Mouse (Mus musculus) liver, postnatal 0 days (tissue): Measurements from ENCODE around the gene Gm12845. TPM values are rescaled to one million over a fixed set of nuclear protein-coding genes. Genes with fewer than 3 reads are reported as not detected.
A peak's percentile ranks its signal among the peaks of the same experiment; 100 is the strongest.

Experiments
- ATAC-seq: fragments of 200-750 bp; cut with Nextera tagmentation; 2 replicates; pipeline ENCODE4 v1.8.0; 2017; ENCODE audit warnings: mild to moderate bottlenecking, moderate library complexity
- DNase-seq: peaks from one replicate; pipeline ENCODE4 v3.0.0-alpha.2; 2016
- H3K27ac ChIP-seq: fragments of 300-500 bp; sonication (generic); 2 replicates; pipeline ENCODE4 v1.5.1; 2014; ENCODE audit warnings: antibody characterized with exemption, moderate library complexity, mild to moderate bottlenecking, low read depth
- H3K27me3 ChIP-seq: fragments of 300-500 bp; sonication (generic); 2 replicates; pipeline ENCODE4 v1.6.1; 2014; ENCODE audit warnings: low read length, control low read depth, mixed read lengths; ENCODE audit not compliant: insufficient read depth
- H3K36me3 ChIP-seq: fragments of 300-500 bp; sonication (generic); replicated peaks from 2 replicates; pipeline ENCODE4 v1.6.1; 2014; ENCODE audit warnings: mild to moderate bottlenecking, control low read depth, low read length, moderate library complexity, mixed read lengths; ENCODE audit not compliant: insufficient read depth
- H3K4me1 ChIP-seq: fragments of 300-500 bp; sonication (generic); 2 replicates; pipeline ENCODE4 v1.6.1; 2014; ENCODE audit warnings: antibody characterized with exemption, mild to moderate bottlenecking, control low read depth; ENCODE audit not compliant: insufficient read depth
- H3K4me2 ChIP-seq: fragments of 300-500 bp; sonication (generic); 2 replicates; pipeline ENCODE4 v1.6.1; 2014; ENCODE audit warnings: low read depth, mild to moderate bottlenecking, low read length, moderate library complexity, mixed read lengths
- H3K4me3 ChIP-seq: fragments of 300-500 bp; sonication (generic); 2 replicates; pipeline ENCODE4 v1.5.1; 2014; ENCODE audit warnings: low read depth, low read length
- H3K9ac ChIP-seq: fragments of 300-500 bp; sonication (generic); replicated peaks from 2 replicates; pipeline ENCODE4 v1.6.1; 2014; ENCODE audit warnings: mild to moderate bottlenecking, moderate library complexity
- H3K9me3 ChIP-seq: fragments of 300-500 bp; sonication (generic); 2 replicates; pipeline ENCODE4 v1.6.1; 2016; ENCODE audit warnings: mild to moderate bottlenecking, control low read depth, low read length, mixed read lengths
- CTCF ChIP-seq: sonication (generic); IDR thresholded peaks from 2 replicates; pipeline ENCODE4 v1.5.1; 2016; ENCODE audit warnings: antibody characterized with exemption, low read depth
- EP300 ChIP-seq: IDR thresholded peaks from 2 replicates; pipeline ENCODE4 v1.6.1; 2016; ENCODE audit warnings: antibody characterized with exemption, low read depth, mild to moderate bottlenecking
- WGBS: fragments of 180-500 bp; shearing (Covaris S2); extraction: QIAGEN DNeasy Blood & Tissue Kit; methylation state at CpG from one replicate; pipeline ENCODE4 v1.1.7; 2014; ENCODE audit not compliant: insufficient replicate concordance; 5-methylcytosine and 5-hydroxymethylcytosine counted together
- polyA plus RNA-seq: library from polyadenylated mRNA; unstranded; fragments of >200 nt; fragmentation: Nextera tagmentation; extraction: Ambion mirVana; gene quantifications from 2 replicates; pipeline ENCODE4 v1.2.1, GENCODE M21; 2015

Gm12845 gene
- polyA plus RNA-seq, 1 experiment from 2014 or later: not detected

- Histone ChIP-seq H3K9ac (no peak overlapping the region), H3K36me3 (no peaks in the 10 kb centered on the region), H3K4me1 (peaks cover 6% of the 10 kb centered on the region), H3K4me3 (no peak overlapping the region), H3K9me3 (no peaks in the 10 kb centered on the region), H3K27ac (no peak overlapping the region), H3K4me2 (no peak overlapping the region), H3K27me3 (no peaks in the 10 kb centered on the region)
- ATAC-seq: no peak
- 61% methylated on average over 4 of the region's 4 CpGs for WGBS
- no peak for DNase-seq
- TF ChIP-seq EP300 (no peak), CTCF (no peak)
Measured at GRCm38 (mm10) chr4:117686354-117686753, 37.9 kb upstream of the Gm12845 start.

GRCm38 (mm10) chr4:117705361-117705760 is 18.9 kb upstream of the Gm12845 start:
- DNase-seq (peak; percentile 51), ATAC-seq (no peak)
- Histone ChIP-seq H3K9me3 (no peaks in the 10 kb centered on the region), H3K27ac (no peak overlapping the region), H3K4me3 (no peak overlapping the region), H3K27me3 (no peaks in the 10 kb centered on the region), H3K4me2 (no peak overlapping the region), H3K4me1 (no peaks in the 10 kb centered on the region), H3K36me3 (no peaks in the 10 kb centered on the region), H3K9ac (no peak overlapping the region)
- TF ChIP-seq CTCF (peak; percentile 82), EP300 (no peak)
- WGBS: 4% methylated on average over 7 of the region's 7 CpGs

GRCm38 (mm10) chr4:117708780-117709550 is 15.2 kb upstream of the Gm12845 start:
- Histone ChIP-seq H3K9me3 (no peaks in the 10 kb centered on the region), H3K36me3 (no peaks in the 10 kb centered on the region), H3K27me3 (no peaks in the 10 kb centered on the region), H3K27ac (no peak overlapping the region), H3K4me1 (no peaks in the 10 kb centered on the region), H3K9ac (no peak overlapping the region), H3K4me3 (no peak overlapping the region), H3K4me2 (no peak overlapping the region)
- ATAC-seq (no peak), DNase-seq (no peak)
- no peak for TF ChIP-seq CTCF
- no peak for TF ChIP-seq EP300
- whole genome bisulfite sequencing: 57% methylated on average over 3 of the region's 3 CpGs

- DNase-seq (no peak), ATAC-seq (no peak)
- Histone ChIP-seq H3K4me2 (no peak overlapping the region), H3K27me3 (no peaks in the 10 kb centered on the region), H3K4me3 (no peak overlapping the region), H3K4me1 (no peaks in the 10 kb centered on the region), H3K36me3 (no peaks in the 10 kb centered on the region), H3K9ac (no peak overlapping the region), H3K9me3 (no peaks in the 10 kb centered on the region), H3K27ac (no peak overlapping the region)
- WGBS: 65% methylated on average over 3 of the region's 3 CpGs
- TF ChIP-seq CTCF (no peak), EP300 (no peak)
Measured at GRCm38 (mm10) chr4:117712314-117712713, 11.9 kb upstream of the Gm12845 start.

- Histone ChIP-seq H3K27ac (no peak overlapping the region), H3K27me3 (no peaks in the 10 kb centered on the region), H3K4me3 (no peak overlapping the region), H3K4me2 (no peak overlapping the region), H3K36me3 (no peaks in the 10 kb centered on the region), H3K9me3 (no peaks in the 10 kb centered on the region), H3K9ac (no peak overlapping the region), H3K4me1 (no peaks in the 10 kb centered on the region)
- TF ChIP-seq CTCF (no peak), EP300 (no peak)
- no peak for ATAC-seq
- WGBS: 57% methylated on average over 6 of the region's 6 CpGs
- DNase-seq: no peak
Measured at GRCm38 (mm10) chr4:117713303-117714098, 10.7 kb upstream of the Gm12845 start.

- H3K27ac ChIP-seq: no peak overlapping the region
- no peaks in the 10 kb centered on the region for H3K4me1 ChIP-seq
- H3K27me3 ChIP-seq: no peaks in the 10 kb centered on the region
- no peak overlapping the region for H3K9ac ChIP-seq
- 68% methylated on average over 3 of the region's 3 CpGs for WGBS
- no peak for DNase-seq
- no peak overlapping the region for H3K4me2 ChIP-seq
- ATAC-seq: no peak
- H3K9me3 ChIP-seq: no peaks in the 10 kb centered on the region
- TF ChIP-seq CTCF (no peak), EP300 (no peak)
- no peak overlapping the region for H3K4me3 ChIP-seq
- no peaks in the 10 kb centered on the region for H3K36me3 ChIP-seq
Measured at GRCm38 (mm10) chr4:117731926-117732325, 7.7 kb downstream of the Gm12845 start.
